Mouse (Mus musculus) small intestine, adult 2 months (tissue): ENCODE data around the gene Grifin. TPM values are rescaled to one million over a fixed set of nuclear protein-coding genes. Genes with fewer than 3 reads are reported as not detected.

Experiments
- H3K27ac ChIP-seq: fragments of 200-500 bp; 2 replicates; pipeline ENCODE4 v1.5.1; 2012; ENCODE audit warnings: low read depth, low read length, control low read depth, inconsistent platforms; ENCODE audit not compliant: insufficient read depth
- H3K27me3 ChIP-seq: fragments of 200-500 bp; 2 replicates; pipeline ENCODE4 v1.6.1; 2012; ENCODE audit warnings: mild to moderate bottlenecking, moderate library complexity, low read length, inconsistent platforms; ENCODE audit not compliant: control insufficient read depth, insufficient read depth
- H3K36me3 ChIP-seq: fragments of 200-500 bp; 2 replicates; pipeline ENCODE4 v1.6.1; 2012; ENCODE audit warnings: mild to moderate bottlenecking, low read length, control low read depth, inconsistent platforms; ENCODE audit not compliant: control insufficient read depth, insufficient read depth
- H3K4me1 ChIP-seq: fragments of 200-500 bp; 2 replicates; pipeline ENCODE4 v1.6.1; 2012; ENCODE audit warnings: low read length, inconsistent platforms, mixed read lengths; ENCODE audit not compliant: control insufficient read depth, insufficient read depth, insufficient read length
- H3K4me3 ChIP-seq: fragments of 200-500 bp; 2 replicates; pipeline ENCODE4 v1.5.1; 2012; ENCODE audit warnings: low read depth, mild to moderate bottlenecking, control low read depth, inconsistent platforms, low read length, moderate library complexity
- CTCF ChIP-seq: fragments of 200-500 bp; IDR thresholded peaks from 2 replicates; pipeline ENCODE4 v1.5.1; 2012; ENCODE audit warnings: low read depth, mild to moderate bottlenecking, control low read depth, inconsistent platforms, low read length, moderate library complexity, mixed read lengths; ENCODE audit not compliant: insufficient replicate concordance, insufficient read length; ENCODE audit errors: extremely low read depth
- POLR2A ChIP-seq: fragments of 200-500 bp; IDR thresholded peaks from 2 replicates; pipeline ENCODE4 v1.6.1; 2012; ENCODE audit warnings: low read depth, mild to moderate bottlenecking, control low read depth, inconsistent platforms, low read length, moderate library complexity
- WGBS: fragments of 180-500 bp; shearing (Covaris S2); methylation state at CpG from one replicate; pipeline ENCODE4 v1.1.7; 2018; 5-methylcytosine and 5-hydroxymethylcytosine counted together
- polyA plus RNA-seq: library from polyadenylated mRNA; depleted of rRNA; stranded (reverse); fragments of >200 nt; gene quantifications from 2 replicates; pipeline ENCODE4 v1.2.3, GENCODE M21; 2012

The Grifin gene
- polyA plus RNA-seq, 1 experiment: not detected

- no peaks in the 10 kb centered on the region for H3K27me3 ChIP-seq
- WGBS: 76% methylated on average over 6 of the region's 6 CpGs
- H3K4me1 ChIP-seq: peaks cover 4% of the 10 kb centered on the region; the same call in 1 of the 2 replicates
- H3K4me3 ChIP-seq: no peak overlapping the region
- H3K27ac ChIP-seq: no peak overlapping the region
- TF ChIP-seq CTCF: no peak
- TF ChIP-seq POLR2A: no peak
- H3K36me3 ChIP-seq: no peaks in the 10 kb centered on the region
These were observed 7.7 kb upstream of the Grifin start for GRCm38 (mm10) chr5:140572611-140573010.

DNA sequence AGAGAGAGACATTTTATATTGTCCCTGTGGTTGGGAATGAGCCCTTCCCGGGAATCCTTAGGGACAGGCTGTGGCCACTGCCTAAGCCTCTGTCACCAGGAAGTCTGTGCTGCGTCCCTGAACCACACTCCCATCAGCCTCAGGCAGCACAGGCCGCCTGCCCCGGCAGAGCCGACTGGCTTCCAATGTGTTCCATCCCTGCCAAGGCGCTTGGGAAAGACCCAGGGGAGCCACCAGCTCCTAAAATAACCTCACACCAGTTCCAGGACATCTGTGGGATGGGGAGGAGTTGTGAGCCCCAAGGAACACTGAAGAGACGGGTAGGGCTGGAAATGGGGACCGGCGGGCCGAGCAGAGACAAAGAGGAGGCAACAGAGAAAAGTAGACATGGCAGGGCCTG, 6.8 kb upstream of the Grifin start:
- no peak overlapping the region for H3K27ac ChIP-seq

DNA sequence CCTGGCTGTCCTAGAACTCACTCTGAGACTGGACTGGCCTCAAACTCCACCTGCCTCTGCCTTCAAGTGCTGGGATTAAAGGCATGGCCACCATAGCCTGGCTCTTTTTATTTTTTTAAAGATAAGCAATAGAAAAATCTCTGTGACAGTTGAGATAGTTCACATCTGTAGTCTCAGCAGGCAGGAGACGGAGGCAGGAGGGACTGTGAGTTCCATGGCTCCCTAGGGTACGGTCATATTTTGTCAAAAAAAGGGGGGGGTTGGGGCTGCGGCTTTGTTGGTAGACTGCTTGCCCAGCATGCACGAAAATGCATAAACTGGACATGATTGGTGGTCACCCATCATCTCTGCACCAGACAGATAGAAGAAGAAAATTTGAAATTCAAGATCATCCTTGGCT, 6.3 kb upstream of the Grifin start:
- TF ChIP-seq CTCF (no peak), POLR2A (no peak)
- peaks cover 10% of the 10 kb centered on the region for H3K4me1 ChIP-seq
- no peak overlapping the region for H3K27ac ChIP-seq
- H3K36me3 ChIP-seq: no peaks in the 10 kb centered on the region
- no peak overlapping the region for H3K4me3 ChIP-seq
- 86% methylated on average over 4 of the region's 4 CpGs for WGBS
- no peaks in the 10 kb centered on the region for H3K27me3 ChIP-seq

More for the DNA sequence above, 6.8 kb upstream of the Grifin start:
- Histone ChIP-seq H3K27me3 (no peaks in the 10 kb centered on the region), H3K36me3 (no peaks in the 10 kb centered on the region), H3K4me3 (no peak overlapping the region), H3K4me1 (peaks cover 10% of the 10 kb centered on the region)
- WGBS: 64% methylated on average over 10 of the region's 10 CpGs
- TF ChIP-seq POLR2A (no peak), CTCF (no peak)

DNA sequence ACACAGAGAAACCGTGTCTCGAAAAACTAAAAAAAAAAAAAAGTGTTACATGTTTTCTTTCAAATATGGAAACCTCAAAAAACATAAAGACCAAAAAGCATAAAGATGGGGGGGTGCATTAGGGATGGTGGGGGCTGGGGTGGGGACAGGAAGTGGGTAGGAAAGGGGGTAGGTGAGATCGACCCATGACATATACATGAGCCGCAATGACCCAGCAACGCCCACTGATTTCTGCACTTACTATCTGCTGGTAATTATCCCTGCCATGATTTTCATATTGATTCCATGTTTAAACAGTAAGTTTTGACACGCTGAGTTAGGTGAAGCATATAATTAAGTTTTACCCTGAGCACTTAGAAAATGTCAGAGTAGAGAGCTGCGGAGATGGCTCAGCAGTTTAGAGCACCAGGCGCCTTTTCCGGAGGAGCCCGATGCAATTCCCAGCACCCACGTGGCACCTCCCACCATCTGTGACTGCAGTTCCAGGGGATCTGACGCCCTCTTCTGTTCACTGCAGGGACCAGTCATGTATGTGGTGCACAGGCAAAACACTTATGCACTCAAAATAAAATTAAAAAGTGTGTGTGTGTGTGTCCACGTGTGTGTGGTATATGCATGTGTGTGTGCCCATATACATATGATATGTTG, 5.5 kb upstream of the Grifin start:
- Histone ChIP-seq H3K4me1 (peaks cover 9% of the 10 kb centered on the region), H3K36me3 (no peaks in the 10 kb centered on the region), H3K27ac (no peak overlapping the region), H3K4me3 (no peak overlapping the region), H3K27me3 (no peaks in the 10 kb centered on the region)
- TF ChIP-seq CTCF (no peak), POLR2A (no peak)
- WGBS: 83% methylated on average over 13 of the region's 13 CpGs

GRCm38 (mm10) chr5:140569032-140569595, 4.2 kb upstream of the Grifin start:
- Histone ChIP-seq H3K27me3 (no peaks in the 10 kb centered on the region), H3K36me3 (no peaks in the 10 kb centered on the region), H3K4me1 (peaks cover 8% of the 10 kb centered on the region), H3K4me3 (no peak overlapping the region), H3K27ac (no peak overlapping the region)
- no peak for TF ChIP-seq CTCF
- no peak for TF ChIP-seq POLR2A
- 79% methylated on average over 16 of the region's 16 CpGs for WGBS

DNA sequence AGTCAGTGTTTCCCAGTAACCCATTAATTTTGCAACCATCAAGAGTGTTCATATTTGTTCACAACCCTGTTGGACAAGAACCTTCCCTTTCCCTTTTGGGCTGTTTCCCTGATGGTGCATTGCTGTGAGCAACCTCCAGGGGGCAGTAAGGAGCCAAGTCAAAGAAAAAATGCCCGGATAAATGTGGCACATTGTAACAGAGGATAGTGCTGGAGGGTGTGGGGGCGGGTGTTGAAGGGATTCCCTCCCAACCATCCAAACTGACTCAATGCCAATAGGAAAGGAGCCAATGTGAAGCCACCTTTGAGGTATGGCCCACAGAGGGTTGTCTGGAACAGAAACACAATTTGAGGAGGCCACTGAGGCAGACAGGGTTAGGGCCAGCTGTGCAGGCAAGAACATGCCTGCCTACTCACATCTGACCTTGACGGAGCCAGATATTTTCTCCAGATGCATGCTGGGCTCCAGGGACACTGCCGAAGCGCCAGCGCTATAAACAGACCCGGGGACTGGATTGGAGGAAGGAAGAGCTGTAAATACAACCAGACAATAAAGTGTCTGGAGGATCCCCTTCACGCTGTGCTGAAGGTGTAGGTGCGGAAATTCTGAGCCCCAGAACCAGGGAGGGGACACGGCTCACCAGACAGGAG, 3.6 kb upstream of the Grifin start:
- Histone ChIP-seq H3K4me3 (no peak overlapping the region), H3K4me1 (peaks cover 8% of the 10 kb centered on the region), H3K27ac (no peak overlapping the region), H3K36me3 (no peaks in the 10 kb centered on the region), H3K27me3 (no peaks in the 10 kb centered on the region)
- 18% methylated on average over 10 of the region's 10 CpGs for WGBS
- TF ChIP-seq POLR2A (no peak), CTCF (peak; percentile 79; the same call in 1 of the 2 replicates)

- no peak overlapping the region for H3K27ac ChIP-seq
- no peak overlapping the region for H3K4me3 ChIP-seq
- H3K4me1 ChIP-seq: peaks cover 8% of the 10 kb centered on the region
- H3K36me3 ChIP-seq: no peaks in the 10 kb centered on the region
- TF ChIP-seq POLR2A (no peak), CTCF (no peak)
- whole genome bisulfite sequencing: 84% methylated on average over 5 of the region's 5 CpGs
- no peaks in the 10 kb centered on the region for H3K27me3 ChIP-seq
These were observed 2.9 kb upstream of the Grifin start for GRCm38 (mm10) chr5:140567751-140568150.
